Mouse (Mus musculus) G1E (cell line): ENCODE measurements at regions not wholly inside any gene's neighbourhood (a gene's known extent, or its start where the extent isn't known, plus 50 kb on each side); places are given as distances from the start of the nearest gene placed in this dataset.

Experiments used
- CTCF ChIP-seq: IDR thresholded peaks from 2 replicates; pipeline ENCODE4 v1.5.1; 2012; ENCODE audit warnings: low read depth, low read length, inconsistent platforms, mixed read lengths
- POLR2AphosphoS5 ChIP-seq: IDR thresholded peaks from 2 replicates; pipeline ENCODE4 v1.6.1; 2012; ENCODE audit warnings: low read depth, low read length, inconsistent platforms; ENCODE audit not compliant: insufficient replicate concordance
- TAL1 ChIP-seq: conservative IDR thresholded peaks from 2 replicates; pipeline ENCODE4 v1.6.1; 2012; ENCODE audit warnings: low read depth, low read length, inconsistent platforms, mixed read lengths

DNA sequence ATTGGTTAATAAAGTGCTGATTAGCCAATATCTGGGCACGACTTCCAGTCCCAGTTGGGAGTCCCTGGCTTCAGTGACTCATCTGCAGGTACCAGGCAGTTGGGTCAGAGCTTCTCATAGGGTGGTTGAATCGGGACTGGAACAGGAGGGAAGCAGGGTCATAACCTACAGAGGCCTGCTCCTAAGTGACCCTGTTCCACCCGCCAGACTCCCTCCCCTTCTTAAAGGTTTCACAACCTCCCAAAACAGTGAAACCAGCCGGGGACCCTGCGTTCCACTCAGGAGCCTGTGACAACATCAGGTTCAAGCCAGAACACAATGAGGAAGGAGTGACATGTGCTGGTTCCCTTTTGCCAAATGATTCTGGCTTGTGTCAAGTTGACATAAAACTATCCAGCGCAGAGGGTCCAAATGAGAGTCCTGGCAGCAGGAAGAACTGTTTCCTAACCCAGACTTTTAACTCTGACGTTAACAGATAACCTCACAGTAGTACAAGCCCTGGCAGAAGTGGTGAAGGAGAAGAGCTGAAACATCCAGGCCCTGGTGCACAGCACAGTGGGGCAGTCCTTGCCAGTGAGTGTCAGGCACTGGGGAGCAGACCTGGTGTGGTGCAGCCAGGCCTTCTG lies 151.1 kb upstream of the Ywhaq start:
- TF ChIP-seq CTCF, result no peak
- TF ChIP-seq POLR2AphosphoS5, result no peak
- no peak for TF ChIP-seq TAL1
